In the genomic region with DNA sequence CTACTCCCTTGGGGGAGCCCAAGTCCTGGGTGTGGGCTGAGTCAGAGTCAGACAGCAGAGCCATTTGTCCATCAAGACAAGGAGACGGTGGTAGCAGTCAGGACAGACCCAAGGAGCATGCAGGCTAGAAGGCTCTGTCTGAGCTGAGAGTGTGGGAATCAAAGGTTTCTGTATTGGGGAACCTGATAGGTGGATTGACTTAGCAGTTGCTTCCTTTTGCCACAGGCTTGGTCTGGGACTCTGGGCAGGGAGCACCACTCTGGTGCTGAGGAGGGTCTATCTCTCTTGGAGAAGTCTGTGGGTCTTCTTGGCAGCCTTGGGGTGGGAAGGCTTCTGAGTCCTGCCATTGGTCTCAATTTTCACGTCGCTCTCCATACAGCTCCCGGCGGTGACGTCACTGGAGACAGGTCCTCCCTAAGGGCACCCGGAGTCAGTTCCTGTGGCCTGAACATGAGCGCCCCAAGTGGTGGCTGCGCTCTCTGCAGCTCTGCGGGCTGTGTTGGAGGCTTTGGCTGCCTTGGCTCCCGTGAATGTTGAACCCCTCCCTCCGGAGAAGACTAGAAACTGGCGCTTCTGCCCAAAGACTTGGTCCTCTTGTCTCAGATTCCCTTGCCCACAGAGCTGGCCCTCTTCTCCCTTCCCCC, we compare ENCODE assay signal across 8 mouse cellular contexts. TPM values are rescaled to one million over a fixed set of nuclear protein-coding genes. Genes with fewer than 3 reads are reported as not detected.
DNase-seq lines count a peak whose midpoint lies in the region; ATAC-seq lines count a peak whose summit lies in the region.

No protein-coding gene starts in this region.

- peak; percentile 72; the same call in 1 of the 2 replicates for ATAC-seq in intestine, embryonic 14.5 days (replicated peaks; ENCODE audit: low FRiP score, low TSS enrichment, low read depth)
- peak; percentile 98 for ATAC-seq in megakaryocyte progenitor cell, adult 5-6 weeks (replicated peaks; ENCODE audit: poor library complexity)
- ATAC-seq in erythroid progenitor cell, adult 5-6 weeks (replicated peaks; ENCODE audit: low FRiP score, poor library complexity, severe bottlenecking) = no peak; the same call in 1 of the 2 replicates

- 0 out of 2 replicates have a peak overlapping the region, but pooled peaks have one; percentile 22 for H3K4me2 ChIP-seq in intestine, embryonic 14.5 days (ENCODE audit: low read length)

- no peak overlapping the region for H3K4me3 ChIP-seq in intestine, embryonic 14.5 days (ENCODE audit: low read depth, low read length)

- no peaks in the 10 kb centered on the region for H3K4me1 ChIP-seq in intestine, embryonic 14.5 days (replicated peaks; ENCODE audit: control insufficient read depth, insufficient read depth, low read length)

- H3K9ac ChIP-seq in intestine, embryonic 14.5 days (ENCODE audit: low read length) = no peak overlapping the region

- H3K27me3 ChIP-seq in intestine, embryonic 14.5 days (replicated peaks; ENCODE audit: control insufficient read depth, insufficient read depth, low read length) = no peaks in the 10 kb centered on the region

- peak; percentile 60 for DNase-seq in adrenal gland, adult 8-10 months
- DNase-seq in embryo, embryonic 10 days (ENCODE audit: low spot score) = peak; percentile 86
- peak; percentile 67 to 80 for DNase-seq in gastrocnemius, postnatal 4 days (ENCODE audit: low spot score in 2 of 2)
- DNase-seq in intestine, embryonic 14.5 days (ENCODE audit: low spot score) = peak; percentile 92
- DNase-seq in left cerebral cortex, adult 8-10 months (ENCODE audit: low spot score in 2 of 2) = peak; percentile 60 to 74
- peak; percentile 54 to 59 for DNase-seq in right cerebral cortex, postnatal 36 days (ENCODE audit: low spot score in 2 of 2)

- WGBS in intestine, embryonic 14.5 days = 4% methylated on average over 13 of the region's 13 CpGs

- no peaks in the 10 kb centered on the region for H3K9me3 ChIP-seq in intestine, embryonic 14.5 days (ENCODE audit: control insufficient read depth, low read length)

- no peaks in the 10 kb centered on the region for H3K36me3 ChIP-seq in intestine, embryonic 14.5 days (ENCODE audit: control insufficient read depth, insufficient read depth, low read length)

- H3K27ac ChIP-seq in intestine, embryonic 14.5 days (ENCODE audit: low read depth) = no peak overlapping the region

RNA-seq across cellular contexts. Expression of a gene that starts 5.7 kb away (rescaled TPM):
- total RNA-seq in adrenal gland, adult 8-10 months (2022) = not detected
- total RNA-seq in gastrocnemius, postnatal 4 days (2021) = not detected
- not detected in 2 replicates for polyA plus RNA-seq in intestine, embryonic 14.5 days (2014; fragmentation: Nextera tagmentation; extraction: Ambion mirVana)
- total RNA-seq in left cerebral cortex, adult 8-10 months (2022) = not detected
- total RNA-seq in megakaryocyte progenitor cell, adult 5-6 weeks (2015) = not detected in 2 replicates
- total RNA-seq in megakaryocyte progenitor cell, adult 5-6 weeks (2017) = not detected in 2 replicates
- not detected in 2 replicates for total RNA-seq in erythroid progenitor cell, adult 5-6 weeks (2015; ENCODE audit: low replicate concordance)
- total RNA-seq in erythroid progenitor cell, adult 5-6 weeks (2017; ENCODE audit: low replicate concordance) = not detected in 2 replicates

RNA-seq across cellular contexts. Expression of a gene that starts 10.3 kb away (rescaled TPM):
- not detected for total RNA-seq in adrenal gland, adult 8-10 months (2022)
- total RNA-seq in gastrocnemius, postnatal 4 days (2021) = not detected
- polyA plus RNA-seq in intestine, embryonic 14.5 days (2014; fragmentation: Nextera tagmentation; extraction: Ambion mirVana) = not detected in 2 replicates
- total RNA-seq in left cerebral cortex, adult 8-10 months (2022) = not detected
- total RNA-seq in megakaryocyte progenitor cell, adult 5-6 weeks (2015) = 0.29 TPM in 1 of 2 replicates, not detected in the other
- total RNA-seq in megakaryocyte progenitor cell, adult 5-6 weeks (2017) = not detected in 2 replicates
- total RNA-seq in erythroid progenitor cell, adult 5-6 weeks (2015; ENCODE audit: low replicate concordance) = 0.84 TPM in 1 of 2 replicates, not detected in the other
- total RNA-seq in erythroid progenitor cell, adult 5-6 weeks (2017; ENCODE audit: low replicate concordance) = not detected in 2 replicates

RNA-seq across cellular contexts. Expression of a gene that starts 14.6 kb away (rescaled TPM):
- total RNA-seq in adrenal gland, adult 8-10 months (2022) = under 1 TPM in 1 of 4 experiments, not detected in 3; 0.17 TPM
- total RNA-seq in gastrocnemius, postnatal 4 days (2021) = under 1 TPM; 0.13 to 0.15 TPM
- 0.17 TPM in 1 of 2 replicates, not detected in the other for polyA plus RNA-seq in intestine, embryonic 14.5 days (2014; fragmentation: Nextera tagmentation; extraction: Ambion mirVana)
- total RNA-seq in left cerebral cortex, adult 8-10 months (2022) = under 1 TPM in 1 of 4 experiments, not detected in 3; 0.21 TPM
- 0.12 TPM in 1 of 2 replicates, not detected in the other for total RNA-seq in megakaryocyte progenitor cell, adult 5-6 weeks (2015)
- total RNA-seq in megakaryocyte progenitor cell, adult 5-6 weeks (2017) = not detected in 2 replicates
- total RNA-seq in erythroid progenitor cell, adult 5-6 weeks (2015; ENCODE audit: low replicate concordance) = not detected in 2 replicates
- total RNA-seq in erythroid progenitor cell, adult 5-6 weeks (2017; ENCODE audit: low replicate concordance) = not detected in 2 replicates

RNA-seq across cellular contexts. Expression of a gene that starts 20.1 kb away (rescaled TPM):
- not detected for total RNA-seq in adrenal gland, adult 8-10 months (2022)
- not detected for total RNA-seq in gastrocnemius, postnatal 4 days (2021)
- 0.08 TPM in 1 of 2 replicates, not detected in the other for polyA plus RNA-seq in intestine, embryonic 14.5 days (2014; fragmentation: Nextera tagmentation; extraction: Ambion mirVana)
- not detected for total RNA-seq in left cerebral cortex, adult 8-10 months (2022)
- not detected in 2 replicates for total RNA-seq in megakaryocyte progenitor cell, adult 5-6 weeks (2015)
- not detected in 2 replicates for total RNA-seq in megakaryocyte progenitor cell, adult 5-6 weeks (2017)
- not detected in 2 replicates for total RNA-seq in erythroid progenitor cell, adult 5-6 weeks (2015; ENCODE audit: low replicate concordance)
- total RNA-seq in erythroid progenitor cell, adult 5-6 weeks (2017; ENCODE audit: low replicate concordance) = not detected in 2 replicates

RNA-seq across cellular contexts. Expression of a gene that starts 38.1 kb away (rescaled TPM):
- total RNA-seq in adrenal gland, adult 8-10 months (2022) = not detected
- under 1 TPM in 1 of 2 experiments, not detected in 1; 0.21 TPM for total RNA-seq in gastrocnemius, postnatal 4 days (2021)
- 0.19 TPM in 1 of 2 replicates, not detected in the other for polyA plus RNA-seq in intestine, embryonic 14.5 days (2014; fragmentation: Nextera tagmentation; extraction: Ambion mirVana)
- total RNA-seq in left cerebral cortex, adult 8-10 months (2022) = not detected
- total RNA-seq in megakaryocyte progenitor cell, adult 5-6 weeks (2015) = not detected in 2 replicates
- total RNA-seq in megakaryocyte progenitor cell, adult 5-6 weeks (2017) = 0.37 and 1.1 TPM in 2 replicates
- not detected in 2 replicates for total RNA-seq in erythroid progenitor cell, adult 5-6 weeks (2015; ENCODE audit: low replicate concordance)
- not detected in 2 replicates for total RNA-seq in erythroid progenitor cell, adult 5-6 weeks (2017; ENCODE audit: low replicate concordance)
